Mouse (Mus musculus) embryonic facial prominence, embryonic 12.5 days (tissue): ENCODE results near the gene Gm11168. TPM values are rescaled to one million over a fixed set of nuclear protein-coding genes. Genes with fewer than 3 reads are reported as not detected.
"Not testable (repeated sequence)": the region's sequence is repeated elsewhere in the genome, so short reads cannot be mapped to it uniquely, and the experiment has no call there.

Source experiments
- ATAC-seq: fragments of 200-750 bp; cut with Nextera tagmentation; 2 replicates; pipeline ENCODE4 v1.8.0; 2017; ENCODE audit not compliant: insufficient number of reproducible peaks, insufficient read depth, low FRiP score, low TSS enrichment
- H3K27ac ChIP-seq: fragments of 300-500 bp; sonication (generic); 2 replicates; pipeline ENCODE4 v1.5.1; 2016; ENCODE audit warnings: mild to moderate bottlenecking
- H3K27me3 ChIP-seq: fragments of 300-500 bp; sonication (generic); 2 replicates; pipeline ENCODE4 v1.6.1; 2016; ENCODE audit warnings: mild to moderate bottlenecking, moderate library complexity
- H3K36me3 ChIP-seq: fragments of 300-500 bp; sonication (generic); 2 replicates; pipeline ENCODE4 v1.6.1; 2016; ENCODE audit warnings: mild to moderate bottlenecking
- H3K4me1 ChIP-seq: fragments of 300-500 bp; sonication (generic); 2 replicates; pipeline ENCODE4 v1.6.1; 2016
- H3K4me2 ChIP-seq: fragments of 300-500 bp; sonication (generic); replicated peaks from 2 replicates; pipeline ENCODE4 v1.6.1; 2016; ENCODE audit warnings: mild to moderate bottlenecking, moderate library complexity
- H3K4me3 ChIP-seq: fragments of 300-500 bp; sonication (generic); 2 replicates; pipeline ENCODE4 v1.5.1; 2016; ENCODE audit warnings: mild to moderate bottlenecking
- H3K9ac ChIP-seq: fragments of 300-500 bp; sonication (generic); 2 replicates; pipeline ENCODE4 v1.6.1; 2016; ENCODE audit warnings: mild to moderate bottlenecking, moderate library complexity
- H3K9me3 ChIP-seq: fragments of 300-500 bp; sonication (generic); 2 replicates; pipeline ENCODE4 v1.6.1; 2016; ENCODE audit warnings: mild to moderate bottlenecking, moderate library complexity
- WGBS: fragments of 180-500 bp; shearing (Covaris S2); methylation state at CpG from one replicate; pipeline ENCODE4 v1.1.7; 2016; 5-methylcytosine and 5-hydroxymethylcytosine counted together
- polyA plus RNA-seq: library from polyadenylated mRNA; unstranded; fragments of >200 nt; fragmentation: Nextera tagmentation; extraction: Ambion mirVana; gene quantifications from 2 replicates; pipeline ENCODE4 v1.2.1, GENCODE M21; 2016

Gene Gm11168
- polyA plus RNA-seq, 1 experiment from 2014 or later: not detected

GRCm38 (mm10) chr9:3017108-3017507 is 14.0 kb downstream of the Gm11168 start, which contains the start of gene Gm10719:
Gene Gm10719 (plus strand): TSS chr9:3017408.
- not testable (repeated sequence) for ATAC-seq, H3K36me3 ChIP-seq

GRCm38 (mm10) chr9:3018944-3019343 is 15.8 kb downstream of the Gm11168 start:
- not testable (repeated sequence) for H3K9ac ChIP-seq, ATAC-seq, H3K4me3 ChIP-seq, H3K4me1 ChIP-seq, H3K4me2 ChIP-seq, H3K9me3 ChIP-seq, H3K36me3 ChIP-seq, H3K27me3 ChIP-seq, H3K27ac ChIP-seq
- WGBS: 62% methylated on average over 9 of the region's 9 CpGs

More at GRCm38 (mm10) chr9:3017108-3017507, 14.0 kb downstream of the Gm11168 start, which contains the start of gene Gm10719:
- not testable (repeated sequence) for H3K27ac ChIP-seq, H3K9ac ChIP-seq, H3K4me1 ChIP-seq, H3K27me3 ChIP-seq, H3K9me3 ChIP-seq, H3K4me3 ChIP-seq, H3K4me2 ChIP-seq
- WGBS: 29% methylated on average over 2 of the region's 9 CpGs

DNA sequence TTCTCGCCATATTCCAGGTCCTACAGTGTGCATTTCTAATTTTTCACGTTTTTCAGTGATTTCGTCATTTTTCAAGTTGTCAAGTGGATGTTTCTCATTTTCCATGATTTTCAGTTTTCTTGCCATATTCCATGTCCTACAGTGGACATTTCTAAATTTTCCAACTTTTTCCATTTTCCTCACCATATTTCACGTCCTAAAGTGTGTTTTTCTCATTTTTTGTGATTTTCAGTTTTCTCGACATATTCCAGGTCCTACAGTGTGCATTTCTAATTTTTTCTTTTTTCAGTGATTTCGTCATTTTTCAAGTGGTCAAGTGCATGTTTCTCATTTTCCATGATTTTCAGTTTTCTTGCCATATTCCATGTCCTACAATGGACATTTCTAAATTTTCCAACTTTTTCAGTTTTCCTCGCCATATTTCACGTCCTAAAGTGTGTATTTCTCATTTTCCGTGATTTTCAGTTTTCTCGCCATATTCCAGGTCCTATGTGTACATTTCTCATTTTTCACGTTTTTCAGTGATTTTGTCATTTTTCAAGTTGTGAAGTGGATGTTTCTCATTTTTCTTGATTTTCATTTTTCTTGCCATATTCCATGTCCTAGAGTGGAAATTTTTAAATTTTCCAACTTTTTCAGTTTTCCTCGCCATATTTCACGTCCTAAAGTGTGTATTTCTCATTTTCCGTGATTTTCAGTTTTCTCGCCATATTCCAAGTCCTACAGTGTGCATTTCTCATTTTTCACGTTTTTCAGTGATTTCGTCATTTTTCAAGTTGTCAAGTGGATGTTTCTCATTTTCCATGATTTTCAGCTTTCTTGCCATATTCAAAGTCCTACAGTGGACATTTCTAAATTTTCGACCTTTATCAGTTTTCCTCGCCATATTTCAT is 16.9 kb downstream of the Gm11168 start:
- H3K4me3 ChIP-seq, H3K27me3 ChIP-seq, H3K27ac ChIP-seq, H3K9me3 ChIP-seq, H3K36me3 ChIP-seq, H3K9ac ChIP-seq, H3K4me2 ChIP-seq, H3K4me1 ChIP-seq: not testable (repeated sequence)
- WGBS: 76% methylated on average over 17 of the region's 19 CpGs
- peak; percentile 68; the same call in 1 of the 2 replicates for ATAC-seq

- H3K4me2 ChIP-seq, ATAC-seq, H3K9me3 ChIP-seq, H3K4me1 ChIP-seq, H3K9ac ChIP-seq, H3K27me3 ChIP-seq, H3K27ac ChIP-seq, H3K4me3 ChIP-seq, H3K36me3 ChIP-seq: not testable (repeated sequence)
- WGBS: 73% methylated on average over 11 of the region's 13 CpGs
These were observed 19.3 kb downstream of the Gm11168 start for GRCm38 (mm10) chr9:3022316-3023008.

DNA sequence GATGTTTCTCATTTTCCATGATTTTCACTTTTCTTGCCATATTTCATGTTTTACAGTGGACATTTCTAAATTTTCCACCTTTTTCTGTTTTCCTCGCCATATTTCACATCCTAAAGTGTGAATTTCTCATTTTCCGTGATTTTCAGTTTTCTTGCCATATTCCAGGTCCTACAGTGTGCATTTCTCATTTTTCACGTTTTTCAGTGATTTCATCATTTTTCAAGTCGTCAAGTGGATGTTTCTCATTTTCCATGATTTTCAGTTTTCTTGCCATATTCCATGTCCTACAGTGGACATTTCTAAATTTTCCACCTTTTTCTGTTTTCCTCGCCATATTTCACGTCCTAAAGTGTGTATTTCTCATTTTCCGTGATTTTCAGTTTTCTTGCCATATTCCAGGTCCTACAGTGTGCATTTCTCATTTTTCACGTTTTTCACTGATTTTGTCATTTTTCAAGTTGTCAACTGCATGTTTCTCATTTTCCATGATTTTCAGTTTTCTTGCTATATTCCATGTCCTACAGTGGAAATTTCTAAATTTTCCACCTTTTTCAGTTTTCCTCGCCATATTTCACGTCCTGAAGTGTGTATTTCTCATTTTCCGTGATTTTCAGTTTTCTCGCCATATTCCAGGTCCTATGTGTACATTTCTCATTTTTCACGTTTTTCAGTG is 20.3 kb downstream of the Gm11168 start, which contains the start of gene Gm10718:
Gm10718 (plus strand) TSS at position 236 of the 673 bp plus-strand sequence.
- not testable (repeated sequence) for H3K27me3 ChIP-seq, H3K27ac ChIP-seq, ATAC-seq, H3K9ac ChIP-seq, H3K4me1 ChIP-seq, H3K4me2 ChIP-seq, H3K4me3 ChIP-seq, H3K9me3 ChIP-seq, H3K36me3 ChIP-seq
- WGBS: 76% methylated on average over 12 of the region's 13 CpGs

DNA sequence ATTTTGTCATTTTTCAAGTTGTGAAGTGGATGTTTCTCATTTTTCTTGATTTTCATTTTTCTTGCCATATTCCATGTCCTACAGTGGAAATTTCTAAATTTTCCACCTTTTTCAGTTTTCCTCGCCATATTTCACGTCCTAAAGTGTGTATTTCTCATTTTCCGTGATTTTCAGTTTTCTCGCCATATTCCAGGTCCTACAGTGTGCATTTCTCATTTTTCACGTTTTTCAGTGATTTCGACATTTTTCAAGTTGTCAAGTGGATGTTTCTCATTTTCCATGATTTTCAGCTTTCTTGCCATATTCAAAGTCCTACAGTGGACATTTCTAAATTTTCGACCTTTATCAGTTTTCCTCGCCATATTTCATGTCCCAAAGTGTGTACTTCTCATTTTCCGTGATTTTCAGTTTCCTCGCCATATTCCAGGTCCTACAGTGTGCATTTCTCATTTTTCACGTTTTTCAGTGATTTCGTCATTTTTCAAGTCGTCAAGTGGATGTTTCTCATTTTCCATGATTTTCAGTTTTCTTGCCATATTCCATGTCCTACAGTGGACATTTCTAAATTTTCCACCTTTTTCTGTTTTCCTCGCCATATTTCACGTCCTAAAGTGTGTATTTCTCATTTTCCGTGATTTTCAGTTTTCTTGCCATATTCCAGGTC is 21.0 kb downstream of the Gm11168 start:
- H3K4me2 ChIP-seq, H3K27me3 ChIP-seq, H3K4me3 ChIP-seq, H3K9me3 ChIP-seq, H3K4me1 ChIP-seq, H3K36me3 ChIP-seq, H3K9ac ChIP-seq, ATAC-seq, H3K27ac ChIP-seq: not testable (repeated sequence)
- WGBS: 74% methylated on average over 16 of the region's 16 CpGs

DNA sequence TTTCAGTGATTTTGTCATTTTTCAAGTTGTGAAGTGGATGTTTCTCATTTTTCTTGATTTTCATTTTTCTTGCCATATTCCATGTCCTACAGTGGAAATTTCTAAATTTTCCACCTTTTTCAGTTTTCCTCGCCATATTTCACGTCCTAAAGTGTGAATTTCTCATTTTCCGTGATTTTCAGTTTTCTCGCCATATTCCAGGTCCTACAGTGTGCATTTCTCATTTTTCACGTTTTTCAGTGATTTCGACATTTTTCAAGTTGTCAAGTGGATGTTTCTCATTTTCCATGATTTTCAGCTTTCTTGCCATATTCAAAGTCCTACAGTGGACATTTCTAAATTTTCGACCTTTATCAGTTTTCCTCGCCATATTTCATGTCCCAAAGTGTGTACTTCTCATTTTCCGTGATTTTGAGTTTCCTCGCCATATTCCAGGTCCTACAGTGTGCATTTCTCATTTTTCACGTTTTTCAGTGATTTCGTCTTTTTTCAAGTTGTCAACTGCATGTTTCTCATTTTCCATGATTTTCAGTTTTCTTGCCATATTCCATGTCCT is 21.8 kb downstream of the Gm11168 start, which contains the start of gene Gm10717:
Gm10717 (plus strand) TSS at position 506 of the 556 bp plus-strand sequence.
- H3K4me3 ChIP-seq, H3K4me1 ChIP-seq, H3K27me3 ChIP-seq, H3K4me2 ChIP-seq, ATAC-seq, H3K9ac ChIP-seq, H3K9me3 ChIP-seq, H3K36me3 ChIP-seq, H3K27ac ChIP-seq: not testable (repeated sequence)
- WGBS: 69% methylated on average over 12 of the region's 12 CpGs

DNA sequence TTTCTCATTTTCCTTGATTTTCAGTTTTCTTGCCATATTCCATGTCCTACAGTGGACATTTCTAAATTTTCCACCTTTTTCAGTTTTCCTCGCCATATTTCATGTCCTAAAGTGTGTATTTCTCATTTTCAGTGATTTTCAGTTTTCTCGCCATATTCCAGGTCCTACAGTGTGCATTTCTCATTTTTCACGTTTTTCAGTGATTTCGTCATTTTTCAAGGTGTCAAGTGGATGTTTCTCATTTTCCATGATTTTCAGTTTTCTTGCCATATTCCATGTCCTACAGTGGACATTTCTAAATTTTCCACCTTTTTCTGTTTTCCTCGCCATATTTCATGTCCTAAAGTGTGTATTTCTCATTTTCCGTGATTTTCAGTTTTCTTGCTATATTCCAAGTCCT is 22.5 kb downstream of the Gm11168 start:
- not testable (repeated sequence) for H3K27ac ChIP-seq, ATAC-seq, H3K9me3 ChIP-seq, H3K27me3 ChIP-seq, H3K4me1 ChIP-seq, H3K4me2 ChIP-seq, H3K9ac ChIP-seq, H3K4me3 ChIP-seq, H3K36me3 ChIP-seq
- WGBS: 76% methylated on average over 5 of the region's 6 CpGs

DNA sequence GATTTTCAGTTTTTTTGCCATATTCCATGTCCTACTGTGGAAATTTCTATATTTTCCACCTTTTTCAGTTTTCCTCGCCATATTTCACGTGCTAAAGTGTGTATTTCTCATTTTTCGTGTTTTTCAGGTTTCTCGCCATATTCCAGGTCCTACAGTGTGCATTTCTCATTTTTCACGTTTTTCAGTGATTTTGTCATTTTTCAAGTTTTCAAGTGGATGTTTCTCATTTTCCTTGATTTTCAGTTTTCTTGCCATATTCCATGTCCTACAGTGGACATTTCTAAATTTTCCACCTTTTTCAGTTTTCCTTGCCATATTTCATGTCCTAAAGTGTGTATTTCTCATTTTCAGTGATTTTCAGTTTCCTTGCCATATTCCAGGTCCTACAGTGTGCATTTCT is 23.0 kb downstream of the Gm11168 start:
- not testable (repeated sequence) for H3K9ac ChIP-seq, H3K36me3 ChIP-seq, H3K27me3 ChIP-seq, H3K4me2 ChIP-seq, H3K4me1 ChIP-seq, H3K9me3 ChIP-seq, H3K27ac ChIP-seq, H3K4me3 ChIP-seq, ATAC-seq
- WGBS: 76% methylated on average over 5 of the region's 5 CpGs

DNA sequence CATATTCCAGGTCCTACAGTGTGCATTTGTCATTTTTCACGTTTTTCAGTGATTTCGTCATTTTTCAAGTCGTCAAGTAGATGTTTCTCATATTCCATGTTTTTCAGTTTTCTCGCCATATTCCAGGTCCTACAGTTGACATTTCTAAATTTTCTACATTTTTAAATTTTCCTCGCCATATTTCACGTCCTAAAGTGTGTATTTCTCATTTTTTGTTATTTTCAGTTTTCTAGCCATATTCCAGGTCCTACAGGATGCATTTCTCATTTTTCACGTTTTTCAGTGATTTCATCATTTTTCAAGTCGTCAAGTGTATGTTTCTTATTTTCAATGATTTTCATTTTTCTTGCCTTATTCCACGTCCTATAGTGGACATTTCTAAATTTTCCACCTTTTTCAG is 23.6 kb downstream of the Gm11168 start:
- H3K9ac ChIP-seq, H3K27me3 ChIP-seq, H3K4me1 ChIP-seq, H3K36me3 ChIP-seq, H3K27ac ChIP-seq, ATAC-seq, H3K4me2 ChIP-seq, H3K9me3 ChIP-seq, H3K4me3 ChIP-seq: not testable (repeated sequence)
- WGBS: 64% methylated on average over 9 of the region's 9 CpGs

DNA sequence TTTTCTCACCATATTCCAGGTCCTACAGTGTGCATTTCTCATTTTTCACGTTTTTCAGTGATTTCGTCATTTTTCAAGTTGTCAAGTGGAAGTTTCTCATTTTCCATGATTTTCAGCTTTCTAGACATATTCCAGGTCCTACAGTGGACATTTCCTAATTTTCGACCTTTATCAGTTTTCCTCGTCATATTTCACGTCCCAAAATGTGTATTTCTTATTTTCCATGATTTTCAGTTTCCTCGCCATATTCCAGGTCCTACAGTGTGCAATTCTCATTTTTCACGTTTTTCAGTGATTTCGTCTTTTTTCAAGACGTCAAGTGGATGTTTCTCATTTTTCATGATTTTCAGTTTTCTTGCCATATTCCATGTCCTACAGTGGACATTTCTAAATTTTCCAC is 24.1 kb downstream of the Gm11168 start:
- H3K4me3 ChIP-seq, H3K27ac ChIP-seq, H3K9ac ChIP-seq, ATAC-seq, H3K4me2 ChIP-seq, H3K36me3 ChIP-seq, H3K9me3 ChIP-seq, H3K4me1 ChIP-seq, H3K27me3 ChIP-seq: not testable (repeated sequence)
- whole genome bisulfite sequencing: 69% methylated on average over 9 of the region's 9 CpGs
